Mouse (Mus musculus): ENCODE data around the gene Optc. TPM values are rescaled to one million over a fixed set of nuclear protein-coding genes. Genes with fewer than 3 reads are reported as not detected.

Optc gene
- under 1 TPM; 0.17 to 0.55 TPM for total RNA-seq (2021)
- long read RNA-seq, experiment 1, result 0 reads
- long read RNA-seq, experiment 2, result 0 reads

- DNase-seq, result peak; percentile 41 to 55
- intact Hi-C loops (cut with DNase I), result no loop called here
Observed at GRCm38 (mm10) chr1:133907949-133908658, at the start of gene Optc. Gene Optc (minus strand): TSS chr1:133907999.

GRCm38 (mm10) chr1:133954009-133954408 is 46.2 kb upstream of the Optc start:
- no peak for DNase-seq
- intact Hi-C loops (cut with DNase I), result no loop called here

- intact Hi-C loops (cut with DNase I), result no loop called here
Observed at GRCm38 (mm10) chr1:133953261-133953742, 45.5 kb upstream of the Optc start.

GRCm38 (mm10) chr1:133951598-133951997 is 43.8 kb upstream of the Optc start:
- DNase-seq, result no peak
- intact Hi-C loops (cut with DNase I), result no loop called here

More at GRCm38 (mm10) chr1:133953261-133953742, 45.5 kb upstream of the Optc start:
- peak in 1 of 2 experiments; percentile 24 for DNase-seq

- DNase-seq, result no peak
- intact Hi-C loops (cut with DNase I), result no loop called here
Observed at GRCm38 (mm10) chr1:133950061-133950782, 42.4 kb upstream of the Optc start.

GRCm38 (mm10) chr1:133945106-133945505 is 37.3 kb upstream of the Optc start:
- intact Hi-C loops (cut with DNase I), result no loop called here
- no peak for DNase-seq

GRCm38 (mm10) chr1:133941904-133942303 is 34.1 kb upstream of the Optc start:
- no peak for DNase-seq
- intact Hi-C loops (cut with DNase I), result no loop called here

GRCm38 (mm10) chr1:133941158-133941860 is 33.5 kb upstream of the Optc start:
- intact Hi-C loops (cut with DNase I), result no loop called here
- no peak for DNase-seq

GRCm38 (mm10) chr1:133940481-133941092 is 32.8 kb upstream of the Optc start:
- intact Hi-C loops (cut with DNase I), result no loop called here
- DNase-seq, result no peak

GRCm38 (mm10) chr1:133939708-133940107 is 31.9 kb upstream of the Optc start:
- intact Hi-C loops (cut with DNase I), result no loop called here
- no peak for DNase-seq

- intact Hi-C loops (cut with DNase I), result no loop called here
- DNase-seq, result no peak
Observed at GRCm38 (mm10) chr1:133936169-133936568, 28.4 kb upstream of the Optc start.

- peak in 1 of 2 experiments; percentile 45 for DNase-seq
- intact Hi-C loops (cut with DNase I), result no loop called here
Observed at GRCm38 (mm10) chr1:133934354-133934963, 26.7 kb upstream of the Optc start.

GRCm38 (mm10) chr1:133933301-133934195 is 25.7 kb upstream of the Optc start:
- intact Hi-C loops (cut with DNase I), result no loop called here
- DNase-seq, result no peak

- intact Hi-C loops (cut with DNase I), result no loop called here
- DNase-seq, result no peak
Observed at GRCm38 (mm10) chr1:133929980-133930379, 22.2 kb upstream of the Optc start.

GRCm38 (mm10) chr1:133925223-133925622 is 17.4 kb upstream of the Optc start:
- DNase-seq, result no peak
- intact Hi-C loops (cut with DNase I), result no loop called here

- no peak for DNase-seq
- intact Hi-C loops (cut with DNase I), result no loop called here
Observed at GRCm38 (mm10) chr1:133924141-133924875, 16.5 kb upstream of the Optc start.

GRCm38 (mm10) chr1:133923071-133923470 is 15.3 kb upstream of the Optc start:
- intact Hi-C loops (cut with DNase I), result no loop called here
- DNase-seq, result no peak

- intact Hi-C loops (cut with DNase I), result no loop called here
- peak; percentile 65 to 71 for DNase-seq
Observed at GRCm38 (mm10) chr1:133921304-133921751, 13.5 kb upstream of the Optc start, which contains the start of gene Prelp. Gene Prelp (minus strand): TSS chr1:133921414.

Measured in heart, postnatal 14 days (tissue).